Mouse (Mus musculus): ENCODE results near the gene Rpl11. TPM values are rescaled to one million over a fixed set of nuclear protein-coding genes. Genes with fewer than 3 reads are reported as not detected.

Gene Rpl11
- polyA plus RNA-seq, 1 experiment from 2014 or later, result 294 TPM

DNA sequence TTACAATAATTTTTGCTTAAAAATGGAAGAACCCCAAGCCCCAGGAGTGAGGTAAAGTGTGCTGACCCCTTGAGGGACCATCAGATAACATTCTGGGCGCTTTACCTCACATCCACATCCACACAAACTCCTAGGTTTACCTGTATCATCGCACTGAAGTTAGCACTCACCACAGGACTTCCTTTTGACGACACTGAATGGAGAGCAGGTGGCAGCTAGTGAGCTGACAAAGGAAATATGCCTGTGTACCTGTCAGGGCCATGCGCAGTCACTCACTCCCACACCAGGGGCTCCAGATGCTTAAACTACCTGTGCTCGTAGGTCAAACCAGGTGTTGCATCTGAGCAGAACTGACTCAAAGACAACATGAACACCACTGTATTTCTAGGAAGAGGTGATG, 8.1 kb downstream of the Rpl11 start:
- no peaks in the 10 kb centered on the region for H3K9me3 ChIP-seq
- 88% methylated on average over 5 of the region's 5 CpGs for WGBS

DNA sequence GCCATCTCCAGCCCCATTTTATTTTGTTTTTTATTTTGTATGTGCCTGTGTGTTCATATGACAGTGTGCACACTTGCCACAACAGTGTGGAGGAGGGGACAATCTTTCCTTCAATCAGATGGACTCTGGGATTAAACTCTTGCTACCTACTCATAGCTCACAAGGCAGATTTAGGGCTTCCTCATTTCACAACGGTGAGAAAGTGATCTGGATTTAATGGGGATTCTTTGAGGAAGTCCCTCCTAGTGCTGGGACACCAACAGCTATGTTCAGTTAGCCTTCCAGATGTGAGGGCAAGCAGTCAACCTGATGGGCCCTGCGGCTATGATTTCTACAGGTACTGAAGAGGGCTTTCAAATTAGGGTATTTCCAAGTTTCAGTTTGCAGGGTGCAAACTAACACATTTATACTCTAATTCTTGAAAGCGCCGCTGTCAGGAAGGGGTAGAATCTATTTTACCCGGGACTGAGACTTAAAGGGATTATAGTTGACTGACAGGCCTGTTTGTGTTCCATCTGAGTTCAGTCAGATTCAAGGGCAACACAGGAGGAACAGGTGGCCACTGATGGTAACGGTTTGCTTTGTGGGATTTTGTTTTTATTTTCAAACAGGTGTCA, 9.3 kb downstream of the Rpl11 start:
- H3K4me2 ChIP-seq (replicated peaks), result no peak overlapping the region
- H3K9ac ChIP-seq (replicated peaks), result no peak overlapping the region
- no peaks in the 10 kb centered on the region for H3K4me1 ChIP-seq
- peaks cover 47% of the 10 kb centered on the region for H3K36me3 ChIP-seq
- 67% methylated on average over 6 of the region's 6 CpGs for WGBS
- H3K27me3 ChIP-seq, result no peaks in the 10 kb centered on the region
- ATAC-seq (ENCODE audit: low FRiP score, low read depth), result no peak
- no peak overlapping the region; the same call in 1 of the 2 replicates for H3K27ac ChIP-seq (replicated peaks)
- H3K4me3 ChIP-seq, result no peak overlapping the region
- H3K9me3 ChIP-seq, result no peaks in the 10 kb centered on the region

More for the DNA sequence above, 8.1 kb downstream of the Rpl11 start:
- Histone ChIP-seq H3K36me3 (peaks cover 59% of the 10 kb centered on the region), H3K27me3 (no peaks in the 10 kb centered on the region), H3K4me1 (no peaks in the 10 kb centered on the region), H3K9ac (replicated peaks) (no peak overlapping the region), H3K4me3 (no peak overlapping the region), H3K27ac (replicated peaks) (no peak overlapping the region), H3K4me2 (replicated peaks) (no peak overlapping the region)
- no peak for ATAC-seq (ENCODE audit: low FRiP score, low read depth)

DNA sequence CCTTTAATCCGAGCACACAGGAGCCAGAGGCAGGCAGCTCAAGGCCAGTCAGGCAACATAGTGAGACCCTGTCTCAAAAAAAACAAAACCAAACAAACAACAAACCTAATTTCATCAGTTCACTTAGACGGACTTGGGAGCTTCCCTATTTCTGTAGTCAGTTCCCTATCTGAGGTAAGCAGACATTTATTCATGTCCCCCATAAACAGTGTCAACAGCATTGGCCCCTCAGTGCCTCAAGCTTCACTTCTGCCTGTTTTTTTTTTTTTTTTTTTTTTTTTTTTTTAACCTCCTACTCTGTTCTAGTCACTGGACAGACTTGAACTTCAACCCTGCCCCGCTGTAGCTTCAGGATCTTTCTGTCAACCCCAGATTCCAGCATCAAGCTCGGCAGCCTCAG, 18.1 kb downstream of the Rpl11 start:
- no peak overlapping the region for H3K9ac ChIP-seq (replicated peaks)
- WGBS, result 63% methylated on average over 4 of the region's 4 CpGs
- H3K4me1 ChIP-seq, result peaks cover 16% of the 10 kb centered on the region
- no peaks in the 10 kb centered on the region for H3K27me3 ChIP-seq
- no peak overlapping the region for H3K4me2 ChIP-seq (replicated peaks)
- no peak for ATAC-seq (ENCODE audit: low FRiP score, low read depth)
- H3K36me3 ChIP-seq, result 0 out of 2 replicates have a peak, but pooled peaks cover 6% of the 10 kb centered on the region
- H3K4me3 ChIP-seq, result no peak overlapping the region
- no peak overlapping the region for H3K27ac ChIP-seq (replicated peaks)
- 0 out of 2 replicates have a peak, but pooled peaks cover 4% of the 10 kb centered on the region for H3K9me3 ChIP-seq

DNA sequence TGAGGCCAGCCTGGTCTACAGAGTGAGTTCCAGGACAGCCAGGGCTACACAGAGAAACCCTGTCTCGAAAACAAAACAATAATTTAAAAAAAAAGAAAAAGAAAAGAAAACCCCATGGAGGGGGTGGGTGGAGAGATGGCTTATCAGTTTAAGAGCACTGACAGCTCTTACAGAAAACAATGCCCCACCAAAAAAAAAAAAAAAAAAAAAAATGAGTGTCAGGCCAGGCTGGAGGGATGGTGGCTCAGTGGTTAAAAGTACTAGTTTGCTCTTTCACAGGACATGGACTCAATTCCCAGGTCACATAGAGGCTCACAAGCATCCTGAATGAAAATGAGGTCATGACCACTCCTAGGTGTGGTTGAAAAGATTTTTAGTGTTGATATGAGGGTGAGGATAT, 20.0 kb downstream of the Rpl11 start:
- WGBS, result 62% methylated on average over 1 of the region's 1 CpGs
- H3K27me3 ChIP-seq, result no peaks in the 10 kb centered on the region
- H3K9me3 ChIP-seq, result 0 out of 2 replicates have a peak, but pooled peaks cover 4% of the 10 kb centered on the region
- H3K4me1 ChIP-seq, result peaks cover 16% of the 10 kb centered on the region
- H3K4me2 ChIP-seq (replicated peaks), result no peak overlapping the region
- H3K4me3 ChIP-seq, result no peak overlapping the region
- no peak overlapping the region for H3K27ac ChIP-seq (replicated peaks)
- 0 out of 2 replicates have a peak, but pooled peaks cover 6% of the 10 kb centered on the region for H3K36me3 ChIP-seq
- no peak overlapping the region for H3K9ac ChIP-seq (replicated peaks)
- no peak for ATAC-seq (ENCODE audit: low FRiP score, low read depth)

DNA sequence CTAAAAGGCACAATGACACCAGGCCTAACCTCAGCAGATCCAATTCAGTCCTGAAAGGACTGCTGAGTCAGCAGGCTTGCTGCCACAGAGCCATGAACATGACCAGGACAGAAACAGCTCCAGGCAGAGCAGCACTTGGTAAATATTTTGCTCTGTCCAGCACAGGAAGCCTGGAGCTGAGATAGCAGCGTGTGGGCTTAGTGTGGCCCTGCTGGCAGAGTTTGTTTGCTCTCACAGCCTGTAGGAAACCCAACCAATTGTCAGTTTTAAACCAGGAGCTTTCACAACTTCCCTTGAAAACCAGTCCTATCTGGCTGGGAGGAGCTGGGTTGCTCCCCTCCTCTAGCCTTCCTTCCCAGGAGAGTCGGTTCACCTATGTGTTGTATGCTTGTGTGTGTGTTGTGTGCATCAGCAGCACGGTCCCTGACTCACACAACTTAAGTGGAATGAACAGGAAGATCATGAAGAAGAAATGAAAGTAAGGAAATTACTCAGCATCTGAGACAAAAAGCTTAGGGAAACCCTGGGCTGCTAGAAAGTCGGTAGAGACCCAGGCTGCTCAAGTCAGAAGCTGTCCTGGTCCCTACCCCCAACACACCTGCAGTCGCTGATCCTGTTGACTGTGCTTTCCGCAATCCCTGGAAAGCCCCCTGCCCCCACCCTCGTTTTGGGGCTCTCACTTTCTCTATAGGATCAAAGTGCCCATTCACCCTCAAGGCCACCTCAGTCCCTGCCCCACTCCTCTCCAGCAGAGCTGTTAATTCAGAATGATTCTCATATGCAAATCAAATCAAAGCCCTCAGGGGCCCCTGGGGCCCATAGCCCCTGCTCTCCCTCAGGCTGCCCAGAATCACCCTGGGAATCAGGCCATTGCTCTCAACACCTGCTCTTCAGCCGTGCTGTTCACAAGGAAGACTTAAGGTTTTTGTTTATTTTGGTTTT, 22.0 kb downstream of the Rpl11 start:
- Histone ChIP-seq H3K36me3 (0 out of 2 replicates have a peak, but pooled peaks cover 6% of the 10 kb centered on the region), H3K4me2 (replicated peaks) (peak overlapping the region; percentile 25), H3K27me3 (no peaks in the 10 kb centered on the region), H3K4me3 (no peak overlapping the region), H3K9ac (replicated peaks) (0 out of 2 replicates have a peak overlapping the region, but pooled peaks have one; percentile 25), H3K27ac (replicated peaks) (peak overlapping the region; percentile 66), H3K9me3 (0 out of 2 replicates have a peak, but pooled peaks cover 4% of the 10 kb centered on the region), H3K4me1 (peaks cover 16% of the 10 kb centered on the region)
- 9% methylated on average over 8 of the region's 8 CpGs for WGBS
- ATAC-seq (ENCODE audit: low FRiP score, low read depth), result peak; percentile 41; the same call in 1 of the 2 replicates

DNA sequence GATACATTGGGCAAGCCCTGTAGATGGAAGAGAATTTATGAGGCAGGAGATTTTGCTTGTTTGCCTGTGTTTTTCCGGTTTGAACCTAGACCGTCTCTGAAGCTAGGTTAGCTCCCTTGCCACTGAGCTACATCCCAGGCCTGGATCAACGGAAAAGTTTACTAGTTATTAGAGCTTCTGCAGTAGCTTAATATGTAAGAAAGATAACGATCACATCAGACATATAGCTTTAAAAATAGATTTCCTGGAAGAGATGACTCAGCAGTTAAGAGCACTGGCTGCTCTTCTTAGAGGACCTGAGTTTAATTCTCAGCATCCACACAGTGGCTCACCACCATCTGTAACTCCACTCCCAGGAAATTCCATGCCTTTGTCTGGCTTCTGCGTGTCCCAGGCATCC, 24.5 kb downstream of the Rpl11 start:
- H3K36me3 ChIP-seq, result no peaks in the 10 kb centered on the region
- no peaks in the 10 kb centered on the region for H3K27me3 ChIP-seq
- H3K4me2 ChIP-seq (replicated peaks), result no peak overlapping the region
- no peak for ATAC-seq (ENCODE audit: low FRiP score, low read depth)
- H3K4me3 ChIP-seq, result no peak overlapping the region
- H3K9ac ChIP-seq (replicated peaks), result no peak overlapping the region
- peaks cover 16% of the 10 kb centered on the region for H3K4me1 ChIP-seq
- 0 out of 2 replicates have a peak, but pooled peaks cover under 1% of the 10 kb centered on the region for H3K9me3 ChIP-seq
- 91% methylated on average over 5 of the region's 5 CpGs for WGBS
- no peak overlapping the region for H3K27ac ChIP-seq (replicated peaks)

DNA sequence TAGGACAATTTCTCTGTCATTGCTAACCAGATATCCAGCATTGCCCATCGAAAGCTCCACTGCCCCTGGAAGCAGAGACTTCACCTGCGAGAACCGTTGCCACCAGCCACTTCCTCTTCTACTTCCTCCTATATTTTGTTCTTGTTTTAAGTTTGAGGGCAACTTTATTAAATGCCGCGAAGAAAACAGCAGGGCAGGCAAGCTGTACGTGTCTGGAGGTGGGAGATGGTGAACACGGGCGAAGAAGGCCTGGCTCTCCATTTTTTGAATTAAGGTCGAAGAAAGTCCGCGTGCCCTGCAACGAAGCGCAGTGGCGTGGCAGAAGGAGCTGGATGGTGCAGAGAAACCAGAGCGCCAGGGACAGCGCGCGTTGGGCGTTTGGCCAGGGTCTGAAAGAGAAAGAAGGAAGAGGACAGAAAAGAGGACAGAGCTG, 25.1 kb downstream of the Rpl11 start:
- Histone ChIP-seq H3K36me3 (no peaks in the 10 kb centered on the region), H3K27me3 (no peaks in the 10 kb centered on the region), H3K4me2 (replicated peaks) (no peak overlapping the region), H3K27ac (replicated peaks) (no peak overlapping the region), H3K9me3 (no peaks in the 10 kb centered on the region), H3K4me1 (peaks cover 16% of the 10 kb centered on the region), H3K9ac (replicated peaks) (no peak overlapping the region), H3K4me3 (no peak overlapping the region)
- WGBS, result 85% methylated on average over 19 of the region's 19 CpGs
- ATAC-seq (ENCODE audit: low FRiP score, low read depth), result no peak

DNA sequence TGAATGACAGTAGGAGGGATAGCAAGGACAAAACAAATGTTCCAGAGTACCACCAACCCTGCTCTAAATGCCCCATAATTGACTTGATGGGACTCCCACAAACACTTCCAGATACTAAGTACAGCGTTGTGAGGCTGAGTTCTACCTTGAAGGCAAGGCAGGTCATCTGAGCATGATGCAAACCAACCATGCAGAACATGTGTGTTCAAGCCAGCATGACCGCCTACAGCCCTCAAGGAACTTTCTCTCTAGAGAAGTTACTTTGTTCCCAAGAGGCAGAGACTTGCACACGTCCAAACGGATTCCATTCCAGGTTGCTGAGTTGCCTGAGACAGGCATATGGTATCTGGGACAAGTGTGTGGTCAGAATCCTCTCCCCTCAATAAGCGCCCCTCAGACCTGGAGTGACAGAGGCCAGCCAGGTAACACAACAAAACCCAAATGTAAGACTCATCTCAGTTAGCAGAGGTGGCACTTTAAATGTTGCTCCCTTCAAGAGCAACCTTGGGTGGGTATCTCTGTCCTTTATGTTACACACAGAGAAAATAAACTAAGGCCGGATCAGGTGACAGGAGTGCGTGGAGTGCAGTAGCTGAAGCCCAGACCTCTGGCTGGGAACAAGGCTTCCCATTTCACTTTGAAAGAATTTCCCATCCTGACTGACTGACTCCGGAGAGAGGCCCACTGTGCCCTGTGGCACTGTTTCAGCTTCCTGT, 25.7 kb downstream of the Rpl11 start:
- no peaks in the 10 kb centered on the region for H3K9me3 ChIP-seq
- H3K9ac ChIP-seq (replicated peaks), result no peak overlapping the region
- H3K4me2 ChIP-seq (replicated peaks), result no peak overlapping the region
- no peak for ATAC-seq (ENCODE audit: low FRiP score, low read depth)
- WGBS, result 82% methylated on average over 8 of the region's 8 CpGs
- H3K36me3 ChIP-seq, result no peaks in the 10 kb centered on the region
- no peak overlapping the region for H3K4me3 ChIP-seq
- no peaks in the 10 kb centered on the region for H3K27me3 ChIP-seq
- peaks cover 16% of the 10 kb centered on the region for H3K4me1 ChIP-seq
- H3K27ac ChIP-seq (replicated peaks), result no peak overlapping the region

DNA sequence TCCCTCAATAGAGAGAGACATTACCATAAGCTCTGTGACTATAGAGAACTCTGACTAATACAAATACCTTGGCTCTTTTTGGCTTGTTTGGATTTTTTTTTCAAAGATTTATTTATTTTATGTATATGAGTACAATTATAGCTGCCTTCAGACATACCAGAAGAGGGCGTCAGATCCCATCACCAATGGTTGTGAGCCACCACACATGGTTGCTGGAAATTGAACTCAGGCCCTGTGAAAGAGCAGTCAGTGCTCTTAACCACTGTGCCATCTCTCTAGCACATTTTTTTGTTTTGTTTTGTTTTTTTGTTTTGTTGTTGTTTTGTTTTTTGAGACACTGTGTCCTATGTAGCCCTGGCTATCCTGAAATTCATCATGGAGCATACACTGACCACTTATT, 27.9 kb downstream of the Rpl11 start:
- no peak for ATAC-seq (ENCODE audit: low FRiP score, low read depth)
- no peak overlapping the region for H3K4me3 ChIP-seq
- WGBS, result 88% methylated on average over 1 of the region's 1 CpGs
- no peak overlapping the region for H3K9ac ChIP-seq (replicated peaks)
- no peak overlapping the region for H3K4me2 ChIP-seq (replicated peaks)
- H3K4me1 ChIP-seq, result peaks cover 5% of the 10 kb centered on the region
- H3K27ac ChIP-seq (replicated peaks), result no peak overlapping the region
- H3K27me3 ChIP-seq, result no peaks in the 10 kb centered on the region
- no peaks in the 10 kb centered on the region for H3K9me3 ChIP-seq
- H3K36me3 ChIP-seq, result no peaks in the 10 kb centered on the region

DNA sequence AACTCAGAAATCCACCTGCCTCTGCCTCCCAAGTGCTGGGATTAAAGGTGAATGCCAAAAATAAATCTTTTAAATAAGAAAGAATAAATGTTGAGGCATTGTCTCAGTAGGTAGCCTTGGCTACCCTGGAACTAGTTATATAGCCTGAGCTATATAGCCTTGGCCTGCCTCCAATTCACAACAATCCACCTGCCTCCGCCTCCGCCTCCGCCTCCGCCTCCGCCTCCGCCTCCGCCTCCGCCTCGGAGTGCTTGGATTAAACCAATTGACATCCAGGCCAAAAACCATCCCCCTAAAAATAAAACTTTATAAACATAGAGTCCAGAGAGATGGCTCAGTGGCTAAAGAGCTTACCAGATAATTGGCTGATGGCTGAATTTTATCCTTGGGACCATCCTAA, 30.3 kb downstream of the Rpl11 start:
- 94% methylated on average over 9 of the region's 9 CpGs for WGBS
- Histone ChIP-seq H3K4me1 (peaks cover 16% of the 10 kb centered on the region), H3K27me3 (no peaks in the 10 kb centered on the region), H3K9me3 (no peaks in the 10 kb centered on the region), H3K4me2 (replicated peaks) (no peak overlapping the region), H3K4me3 (no peak overlapping the region), H3K9ac (replicated peaks) (no peak overlapping the region), H3K27ac (replicated peaks) (no peak overlapping the region), H3K36me3 (no peaks in the 10 kb centered on the region)
- no peak for ATAC-seq (ENCODE audit: low FRiP score, low read depth)

DNA sequence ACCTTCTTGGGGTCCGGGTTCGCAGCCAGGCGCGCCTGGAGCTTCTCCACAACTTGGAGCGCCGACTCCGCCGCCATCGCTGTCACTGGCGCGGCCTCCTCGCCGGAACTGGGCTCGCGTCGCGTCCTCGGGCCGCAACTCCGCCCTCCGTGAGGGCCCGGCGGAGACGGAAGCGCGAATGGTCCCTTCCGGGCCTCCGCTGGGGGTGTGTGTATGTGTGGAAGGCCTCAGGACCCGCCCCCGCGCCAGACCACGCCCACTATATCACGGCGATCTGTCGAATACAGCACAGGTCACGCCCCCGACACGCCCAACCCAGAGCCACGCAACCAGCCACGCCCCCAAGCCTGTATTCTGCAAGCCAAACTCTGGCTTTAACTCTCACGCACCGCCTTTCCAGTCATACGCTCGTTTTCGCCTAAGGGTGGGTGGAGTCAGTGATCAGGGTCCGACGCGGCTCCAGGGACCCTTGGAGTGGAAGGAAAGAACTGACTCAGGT, 31.6 kb downstream of the Rpl11 start, which contains the start of gene Eloa:
Eloa (minus strand) TSS at position 215 of the 499 bp plus-strand sequence.
- Histone ChIP-seq H3K36me3 (no peaks in the 10 kb centered on the region), H3K4me2 (replicated peaks) (peak within 1 kb of the TSS; percentile 96), H3K4me1 (peaks cover 16% of the 10 kb centered on the region), H3K4me3 (peak within 1 kb of the TSS; percentile 99), H3K9me3 (no peaks in the 10 kb centered on the region), H3K9ac (replicated peaks) (peak within 1 kb of the TSS; percentile 99), H3K27ac (replicated peaks) (peak within 1 kb of the TSS; percentile 86), H3K27me3 (no peaks in the 10 kb centered on the region)
- WGBS, result under 1% methylated on average over 48 of the region's 48 CpGs
- peak; percentile 97 for ATAC-seq (ENCODE audit: low FRiP score, low read depth)

Measured in midbrain, embryonic 12.5 days (tissue).